Mouse (Mus musculus): ENCODE measurements around the gene Olfr1151.

The Olfr1151 gene

DNA sequence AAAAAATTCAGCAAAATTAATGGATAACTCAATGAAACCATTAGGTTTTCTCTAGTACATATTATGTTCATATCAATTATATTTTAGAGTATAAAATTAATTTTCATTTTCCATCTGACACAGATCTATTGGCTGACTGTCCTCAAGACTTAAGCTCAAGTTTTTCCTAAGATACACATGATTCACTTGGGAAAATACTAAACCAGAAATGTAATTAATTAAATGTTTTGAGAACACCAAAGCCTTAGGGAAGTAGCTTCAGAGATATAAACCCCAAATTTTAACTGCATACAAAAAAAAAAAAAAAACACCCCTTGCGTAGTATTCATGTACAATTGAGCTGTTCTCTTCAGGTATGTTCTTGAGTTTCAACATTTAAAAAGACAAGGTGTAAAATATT, at the start of gene Olfr1151:
TSS of gene Olfr1151 (plus strand) at position 301 of the 400 bp plus-strand sequence.
- DNase-seq (ENCODE audit: low spot score) = no peak

DNA sequence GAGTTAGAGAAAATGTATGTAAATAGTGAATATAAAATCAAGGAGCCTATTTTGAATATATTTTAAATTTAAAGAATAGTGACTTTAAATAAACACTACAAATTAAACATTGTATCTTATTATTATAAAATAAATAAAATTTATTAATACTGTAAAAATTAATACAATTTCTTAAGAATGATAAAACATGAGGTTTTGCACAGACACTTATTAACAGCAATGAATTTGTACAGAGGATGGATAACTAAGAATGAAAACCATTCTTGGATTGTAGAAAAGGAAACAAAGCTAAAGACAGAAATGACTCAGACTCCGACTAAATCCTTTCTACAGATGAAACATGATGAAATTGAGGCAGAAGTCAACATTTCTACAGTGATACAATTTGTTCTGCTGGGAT, 46.1 kb upstream of the Olfr1151 start, which contains the start of gene Olfr1145:
TSS of gene Olfr1145 (plus strand) at position 301 of the 400 bp plus-strand sequence.
- no peak for DNase-seq (ENCODE audit: low spot score)

DNA sequence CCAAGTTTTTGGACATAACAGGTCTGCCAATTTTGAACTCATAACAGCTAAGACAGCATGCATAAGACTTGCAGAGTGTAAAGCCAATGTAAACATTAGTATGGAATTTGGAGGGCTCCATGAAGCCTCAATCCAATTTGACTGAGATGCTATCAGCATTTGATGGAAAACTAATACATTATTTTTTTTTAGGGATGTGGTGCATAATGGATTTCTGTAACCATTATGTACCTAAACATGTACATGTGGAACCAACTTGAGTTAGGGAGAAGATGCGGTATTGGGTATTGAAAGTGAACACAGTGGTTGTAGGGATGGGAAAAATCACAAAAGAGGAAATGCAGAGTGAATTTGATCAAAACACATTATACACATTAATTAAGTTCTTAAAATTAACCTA, 25.4 kb upstream of the Olfr1151 start, which contains the start of gene Olfr1148:
TSS of gene Olfr1148 (plus strand) at position 301 of the 400 bp plus-strand sequence.
- DNase-seq (ENCODE audit: low spot score) = no peak

DNA sequence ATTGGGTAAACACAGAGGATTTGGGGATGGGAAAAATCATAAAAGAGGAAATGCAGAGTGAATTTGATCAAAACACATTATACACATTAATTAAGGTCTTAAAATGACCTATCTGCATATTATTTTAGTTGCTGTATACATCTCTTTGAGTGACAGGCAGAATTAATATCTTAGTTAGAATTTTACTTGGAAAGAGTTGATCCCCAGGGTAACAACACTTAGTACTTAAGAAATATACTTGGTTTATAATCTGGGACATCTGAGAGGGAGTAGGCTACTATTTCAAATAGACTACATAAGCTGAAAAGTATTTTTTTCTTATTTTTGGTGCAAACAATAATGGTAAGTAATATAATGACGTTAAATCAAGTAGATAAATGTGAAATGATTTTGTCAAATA, 12.0 kb upstream of the Olfr1151 start, which contains the start of gene Olfr1150-ps1:
TSS of gene Olfr1150-ps1 (plus strand) at position 301 of the 400 bp plus-strand sequence.
- no peak for DNase-seq (ENCODE audit: low spot score)

DNA sequence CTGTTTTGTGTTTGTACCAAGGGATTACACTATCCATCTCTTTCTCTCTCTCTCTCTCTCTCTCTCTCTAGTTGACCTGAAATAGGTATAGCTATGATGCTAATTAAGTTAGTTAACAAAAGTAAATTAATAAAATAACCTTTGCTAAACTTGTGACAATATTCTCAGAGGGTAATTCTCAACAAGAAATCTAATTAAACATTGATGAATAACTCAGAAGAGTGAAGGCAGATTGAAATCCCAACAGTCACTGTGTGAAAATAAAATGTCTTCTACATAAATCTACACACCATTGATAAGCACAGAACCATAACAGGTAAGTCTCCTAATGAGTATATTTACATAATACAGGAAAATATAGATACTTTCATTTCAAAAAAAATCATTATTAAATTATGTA, 10.5 kb downstream of the Olfr1151 start, which contains the start of gene Olfr1152:
TSS of gene Olfr1152 (plus strand) at position 301 of the 400 bp plus-strand sequence.
- no peak for DNase-seq (ENCODE audit: low spot score)

DNA sequence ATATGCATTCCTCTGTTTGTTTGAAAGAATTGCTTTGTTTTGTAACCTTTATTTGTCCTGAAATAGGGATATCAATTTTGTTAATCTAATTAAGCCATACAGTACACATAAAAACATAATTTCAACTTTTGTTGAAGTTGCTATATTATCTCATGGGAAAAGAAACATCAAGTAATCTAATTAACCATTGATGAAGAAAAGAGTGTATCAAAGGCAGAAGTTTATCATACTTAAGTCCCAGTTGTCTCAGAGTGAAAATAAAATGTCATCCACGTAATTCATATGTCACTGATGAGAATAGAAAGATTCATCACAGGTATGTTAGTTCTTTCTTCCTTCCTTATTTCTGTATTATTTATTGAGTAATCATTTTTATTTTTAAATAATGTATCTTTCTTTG, 39.0 kb downstream of the Olfr1151 start, which contains the start of gene Olfr1153:
TSS of gene Olfr1153 (plus strand) at position 301 of the 400 bp plus-strand sequence.
- no peak for DNase-seq (ENCODE audit: low spot score)

DNA sequence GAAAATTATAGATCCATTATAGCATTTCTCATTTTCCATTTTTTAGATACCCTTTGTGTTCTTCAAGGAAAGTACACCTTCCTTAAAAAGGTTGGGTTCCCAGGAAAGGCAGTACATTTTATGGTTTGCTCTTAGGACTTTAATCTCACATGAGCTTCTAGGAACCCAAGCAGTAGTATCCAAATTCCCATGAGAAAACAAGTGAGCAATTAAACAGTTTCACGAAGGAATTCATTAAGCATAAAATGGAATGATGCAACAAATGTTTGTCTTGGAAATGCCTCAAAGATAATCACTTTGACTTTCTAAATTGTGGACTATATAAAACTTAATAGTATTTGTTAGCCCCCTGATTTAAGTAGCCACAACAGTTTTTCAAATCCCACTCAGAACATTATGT, 49.4 kb downstream of the Olfr1151 start, which contains the start of gene Olfr1154:
TSS of gene Olfr1154 (minus strand) at position 101 of the 400 bp plus-strand sequence.
- no peak for DNase-seq (ENCODE audit: low spot score)
